Mouse (Mus musculus): ENCODE results near the gene Sprr2i. TPM values are rescaled to one million over a fixed set of nuclear protein-coding genes. Genes with fewer than 3 reads are reported as not detected.
A peak's percentile ranks its signal among the peaks of the same experiment; 100 is the strongest.

The Sprr2i gene
- total RNA-seq (2021), result not detected
- long read RNA-seq, experiment 1, result 0 reads
- long read RNA-seq, experiment 2, result 0 reads

- no peak for DNase-seq (ENCODE audit: low spot score in 2 of 2)
Observed at GRCm38 (mm10) chr3:92407691-92408090, at the start of gene Sprr2i. Gene Sprr2i (plus strand): TSS chr3:92407991.

- DNase-seq (ENCODE audit: low spot score in 2 of 2), result no peak
Observed at GRCm38 (mm10) chr3:92361619-92362018, 46.2 kb upstream of the Sprr2i start.

- DNase-seq (ENCODE audit: low spot score in 2 of 2), result no peak
Observed at GRCm38 (mm10) chr3:92364887-92365286, 42.9 kb upstream of the Sprr2i start, which contains the start of gene Sprr2f. Gene Sprr2f (plus strand): TSS chr3:92365187.

GRCm38 (mm10) chr3:92373613-92374012 lies 34.2 kb upstream of the Sprr2i start:
- DNase-seq (ENCODE audit: low spot score in 2 of 2), result no peak

- no peak for DNase-seq (ENCODE audit: low spot score in 2 of 2)
Observed at GRCm38 (mm10) chr3:92385385-92385784, 22.4 kb upstream of the Sprr2i start, which contains the start of gene Sprr2h. Gene Sprr2h (plus strand): TSS chr3:92385685.

GRCm38 (mm10) chr3:92394301-92394700 lies 13.5 kb upstream of the Sprr2i start:
- DNase-seq (ENCODE audit: low spot score in 2 of 2), result peak in 1 of 2 experiments; percentile 7

- no peak for DNase-seq (ENCODE audit: low spot score in 2 of 2)
Observed at GRCm38 (mm10) chr3:92417782-92418181, 10.0 kb downstream of the Sprr2i start, which contains the start of gene Sprr2j-ps. Gene Sprr2j-ps (plus strand): TSS chr3:92418082.

- DNase-seq (ENCODE audit: low spot score in 2 of 2), result no peak
Observed at GRCm38 (mm10) chr3:92429323-92429722, 21.5 kb downstream of the Sprr2i start, which contains the start of gene Gm9774. Gene Gm9774 (minus strand): TSS chr3:92429423.

- no peak for DNase-seq (ENCODE audit: low spot score in 2 of 2)
Observed at GRCm38 (mm10) chr3:92432282-92432681, 24.5 kb downstream of the Sprr2i start, which contains the start of gene Sprr2k. Gene Sprr2k (plus strand): TSS chr3:92432582.

GRCm38 (mm10) chr3:92438689-92439088 lies 30.9 kb downstream of the Sprr2i start, which contains the start of gene Sprr1b:
Gene Sprr1b (minus strand): TSS chr3:92438789.
- DNase-seq (ENCODE audit: low spot score in 2 of 2), result no peak

- DNase-seq (ENCODE audit: low spot score in 2 of 2), result no peak
Observed at GRCm38 (mm10) chr3:92440177-92440576, 32.4 kb downstream of the Sprr2i start.

- no peak for DNase-seq (ENCODE audit: low spot score in 2 of 2)
Observed at GRCm38 (mm10) chr3:92455151-92455550, 47.4 kb downstream of the Sprr2i start.

- no peak for DNase-seq (ENCODE audit: low spot score in 2 of 2)
Observed at GRCm38 (mm10) chr3:92458620-92459019, 50.8 kb downstream of the Sprr2i start, which contains the start of gene Sprr3. Gene Sprr3 (minus strand): TSS chr3:92458720.

Other genes starting within 250 kb of the Sprr2i start
- gene Sprr2a1, start 192.2 kb upstream of the Sprr2i start, total RNA-seq (2021), result not detected
- gene Sprr2a2, start 192.1 kb upstream of the Sprr2i start, total RNA-seq (2021), result not detected
- not detected for gene Sprr2a3, start 122.6 kb upstream of the Sprr2i start, total RNA-seq (2021)
- not detected for gene Sprr2b, start 91.4 kb upstream of the Sprr2i start, total RNA-seq (2021)
- gene Sprr2d, start 68.9 kb upstream of the Sprr2i start, total RNA-seq (2021), result not detected
- not detected for gene Sprr2e, start 55.8 kb upstream of the Sprr2i start, total RNA-seq (2021)
- not detected for gene Sprr2f, start 42.8 kb upstream of the Sprr2i start, total RNA-seq (2021)
- not detected for gene Sprr2h, start 22.3 kb upstream of the Sprr2i start, total RNA-seq (2021)
- gene Sprr2j-ps, start 10.1 kb downstream of the Sprr2i start, total RNA-seq (2021), result not detected
- 1 to 10 TPM; 2.3 to 4.4 TPM for gene Gm9774, start 21.4 kb downstream of the Sprr2i start, total RNA-seq (2021)
- gene Sprr2k, start 24.6 kb downstream of the Sprr2i start, total RNA-seq (2021), result not detected
- not detected for gene Sprr1b, start 30.8 kb downstream of the Sprr2i start, total RNA-seq (2021)
- gene Sprr3, start 50.7 kb downstream of the Sprr2i start, total RNA-seq (2021), result not detected
- gene Sprr1a, start 77.9 kb downstream of the Sprr2i start, total RNA-seq (2021), result not detected
- gene Sprr4, start 92.5 kb downstream of the Sprr2i start, total RNA-seq (2021), result not detected
- not detected for gene 2310046K23Rik, start 126.5 kb downstream of the Sprr2i start, total RNA-seq (2021)
- gene Ivl, start 165.7 kb downstream of the Sprr2i start, total RNA-seq (2021), result not detected
- gene Smcp, start 181.0 kb downstream of the Sprr2i start, total RNA-seq (2021), result not detected
- gene 2210017I01Rik, start 199.5 kb downstream of the Sprr2i start, total RNA-seq (2021), result not detected
- not detected for gene Lce6a, start 213.7 kb downstream of the Sprr2i start, total RNA-seq (2021)
- not detected for gene Lce1a1, start 240.3 kb downstream of the Sprr2i start, total RNA-seq (2021)
- gene Lce1b, start 248.9 kb downstream of the Sprr2i start, total RNA-seq (2021), result not detected